Mouse (Mus musculus) liver, adult 2 months (tissue): Measurements from ENCODE around the gene Adk.

Experiments
- CTCF ChIP-seq: fragments of 200-500 bp; IDR thresholded peaks from 2 replicates; pipeline ENCODE4 v1.5.1; 2011; ENCODE audit warnings: low read depth, low read length, control low read depth
- POLR2A ChIP-seq: fragments of 200-500 bp; IDR thresholded peaks from 2 replicates; pipeline ENCODE4 v1.6.1; 2011; ENCODE audit warnings: low read length, control low read depth; ENCODE audit not compliant: insufficient read depth; ENCODE audit errors: extremely low read depth

GRCm38 (mm10) chr14:21251386-21251785, 199.0 kb downstream of the Adk start:
- no peak for TF ChIP-seq POLR2A
- no peak for TF ChIP-seq CTCF
